Mouse (Mus musculus) liver, embryonic 11.5 days (tissue): ENCODE measurements around the gene Auts2. TPM values are rescaled to one million over a fixed set of nuclear protein-coding genes. Genes with fewer than 3 reads are reported as not detected.

Source experiments
- ATAC-seq: fragments of 200-750 bp; cut with Nextera tagmentation; replicated peaks from 2 replicates; pipeline ENCODE4 v1.8.0; 2017; ENCODE audit warnings: moderate number of reproducible peaks, mild to moderate bottlenecking, moderate TSS enrichment, moderate library complexity; ENCODE audit not compliant: low FRiP score
- DNase-seq: peaks from one replicate; pipeline ENCODE4 v3.0.0-alpha.2; 2017; ENCODE audit warnings: low spot score
- H3K27ac ChIP-seq: fragments of 300-500 bp; sonication (generic); 2 replicates; pipeline ENCODE4 v1.5.1; 2014; ENCODE audit warnings: mild to moderate bottlenecking, low read depth, low read length, control low read depth
- H3K27me3 ChIP-seq: fragments of 300-500 bp; sonication (generic); replicated peaks from 2 replicates; pipeline ENCODE4 v1.6.1; 2014; ENCODE audit warnings: low read length, mixed read lengths; ENCODE audit not compliant: control insufficient read depth, insufficient read depth
- H3K36me3 ChIP-seq: fragments of 300-500 bp; sonication (generic); 2 replicates; pipeline ENCODE4 v1.6.1; 2014; ENCODE audit warnings: mild to moderate bottlenecking, low read length, moderate library complexity, mixed read lengths; ENCODE audit not compliant: control insufficient read depth, insufficient read depth
- H3K4me1 ChIP-seq: fragments of 300-500 bp; sonication (generic); replicated peaks from 2 replicates; pipeline ENCODE4 v1.6.1; 2014; ENCODE audit warnings: low read length, mixed read lengths; ENCODE audit not compliant: control insufficient read depth, insufficient read depth
- H3K4me2 ChIP-seq: fragments of 300-500 bp; sonication (generic); 2 replicates; pipeline ENCODE4 v1.6.1; 2014; ENCODE audit warnings: mild to moderate bottlenecking, control low read depth, moderate library complexity
- H3K4me3 ChIP-seq: fragments of 300-500 bp; sonication (generic); 2 replicates; pipeline ENCODE4 v1.5.1; 2014; ENCODE audit warnings: low read depth, low read length, control low read depth
- H3K9ac ChIP-seq: fragments of 300-500 bp; sonication (generic); 2 replicates; pipeline ENCODE4 v1.6.1; 2014; ENCODE audit warnings: low read depth, low read length, control low read depth
- H3K9me3 ChIP-seq: fragments of 300-500 bp; sonication (generic); 2 replicates; pipeline ENCODE4 v1.6.1; 2016; ENCODE audit warnings: low read length, inconsistent platforms, mixed read lengths; ENCODE audit not compliant: control insufficient read depth
- WGBS: fragments of 180-500 bp; shearing (Covaris S2); extraction: QIAGEN DNeasy Blood & Tissue Kit; methylation state at CpG from one replicate; pipeline ENCODE4 v1.1.7; 2014; 5-methylcytosine and 5-hydroxymethylcytosine counted together
- polyA plus RNA-seq: library from polyadenylated mRNA; unstranded; fragments of >200 nt; fragmentation: Nextera tagmentation; extraction: Ambion mirVana; gene quantifications from 2 replicates; pipeline ENCODE4 v1.2.1, GENCODE M21; 2014

Auts2 gene
- polyA plus RNA-seq, 1 experiment from 2014 or later: 13.8 TPM

DNA sequence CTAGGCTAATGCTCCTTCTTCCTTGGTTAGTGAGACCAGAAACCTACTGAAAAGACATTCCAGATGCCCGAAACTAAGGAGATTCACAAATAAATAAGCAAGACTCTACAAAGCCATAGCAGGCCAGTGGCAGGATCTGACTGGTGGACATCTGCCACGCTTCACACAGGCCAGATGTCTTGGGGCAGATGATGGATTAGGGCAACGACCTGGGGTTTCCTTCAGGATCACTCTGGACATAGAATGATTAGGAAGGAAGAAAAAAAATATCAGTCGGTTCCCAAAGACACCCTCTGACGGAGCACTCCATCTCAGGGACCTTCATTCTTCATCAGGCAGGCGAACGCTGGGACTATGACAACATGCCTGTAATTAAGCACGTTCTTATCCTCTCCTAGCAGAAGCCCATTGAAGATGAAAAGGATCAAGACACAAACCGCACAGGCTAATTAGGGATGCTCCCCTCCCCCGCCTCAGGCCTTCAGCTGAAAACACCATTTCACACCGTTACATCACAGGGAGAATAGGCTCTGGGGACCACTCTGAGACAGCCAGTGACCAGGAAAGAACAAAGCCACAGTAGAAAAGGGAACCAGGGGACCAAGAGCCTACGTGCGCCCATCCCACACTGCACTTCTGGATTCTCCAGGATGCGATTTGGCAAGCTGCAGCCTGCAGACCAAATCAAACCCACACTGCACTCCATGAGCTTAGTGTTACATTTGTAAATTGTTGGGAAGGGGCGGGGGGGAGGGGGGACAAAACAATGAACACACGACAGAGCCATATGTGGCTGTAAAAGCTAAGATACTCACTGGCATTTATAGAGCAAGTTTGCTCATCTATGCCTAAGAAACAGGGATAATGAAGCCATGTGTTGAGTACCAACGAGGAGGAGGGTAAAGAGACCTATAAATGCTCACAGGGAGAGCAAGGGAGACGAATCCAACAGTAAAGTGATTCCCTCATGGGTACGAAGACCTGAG is 710.0 kb downstream of the Auts2 start:
- H3K27ac ChIP-seq: no peak overlapping the region
- ATAC-seq (no peak), DNase-seq (no peak)
- no peaks in the 10 kb centered on the region for H3K36me3 ChIP-seq
- no peaks in the 10 kb centered on the region; the same call in 1 of the 2 replicates for H3K27me3 ChIP-seq
- H3K4me1 ChIP-seq: no peaks in the 10 kb centered on the region
- H3K9me3 ChIP-seq: no peaks in the 10 kb centered on the region
- 52% methylated on average over 19 of the region's 19 CpGs for WGBS
- H3K9ac ChIP-seq: no peak overlapping the region
- no peak overlapping the region for H3K4me2 ChIP-seq
- no peak overlapping the region for H3K4me3 ChIP-seq

DNA sequence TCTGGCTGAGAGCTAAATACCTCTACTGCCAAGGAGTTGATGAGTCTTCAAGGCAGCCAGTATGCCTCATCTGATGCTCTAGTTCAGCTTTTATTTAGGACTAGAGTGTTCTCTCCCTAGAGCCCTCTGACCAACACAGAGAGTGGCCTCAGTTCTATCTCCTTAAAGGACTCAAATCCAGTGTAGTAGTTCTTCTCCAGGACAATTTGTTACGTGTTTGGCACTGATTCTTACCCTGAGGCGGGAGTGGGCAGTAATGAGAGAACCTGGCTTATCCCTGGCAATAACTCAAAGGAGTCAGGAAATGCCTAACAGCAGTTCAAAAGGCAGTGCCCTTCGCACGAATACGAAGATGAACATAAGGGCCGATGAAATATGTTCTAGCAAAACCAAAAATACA is 713.0 kb downstream of the Auts2 start:
- no peaks in the 10 kb centered on the region for H3K9me3 ChIP-seq
- H3K4me1 ChIP-seq: no peaks in the 10 kb centered on the region
- no peak overlapping the region for H3K27ac ChIP-seq
- ATAC-seq: no peak
- DNase-seq: no peak
- no peaks in the 10 kb centered on the region; the same call in 1 of the 2 replicates for H3K27me3 ChIP-seq
- no peak overlapping the region for H3K4me2 ChIP-seq
- no peak overlapping the region for H3K4me3 ChIP-seq
- H3K36me3 ChIP-seq: no peaks in the 10 kb centered on the region
- WGBS: 67% methylated on average over 6 of the region's 6 CpGs
- H3K9ac ChIP-seq: no peak overlapping the region

DNA sequence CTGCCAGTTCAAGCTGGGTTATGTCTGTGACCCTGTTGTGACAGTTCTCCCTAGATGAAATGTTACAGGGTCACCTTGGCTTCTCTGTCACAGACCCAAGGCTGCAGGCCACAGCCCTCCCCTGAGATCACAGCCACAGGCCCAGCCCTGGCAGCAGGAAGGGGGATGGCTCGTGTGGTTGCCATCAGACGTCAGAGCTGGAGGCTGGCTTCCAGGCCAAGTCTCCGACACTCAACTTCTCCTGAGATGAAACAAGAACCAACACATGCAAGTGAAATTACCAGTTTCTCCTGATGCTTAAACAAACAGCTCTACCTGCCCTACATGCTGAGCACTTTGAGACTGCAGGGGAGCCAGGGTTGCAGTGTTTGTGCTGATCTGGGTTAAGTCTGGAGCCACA is 713.9 kb downstream of the Auts2 start:
- ATAC-seq (no peak), DNase-seq (no peak)

DNA sequence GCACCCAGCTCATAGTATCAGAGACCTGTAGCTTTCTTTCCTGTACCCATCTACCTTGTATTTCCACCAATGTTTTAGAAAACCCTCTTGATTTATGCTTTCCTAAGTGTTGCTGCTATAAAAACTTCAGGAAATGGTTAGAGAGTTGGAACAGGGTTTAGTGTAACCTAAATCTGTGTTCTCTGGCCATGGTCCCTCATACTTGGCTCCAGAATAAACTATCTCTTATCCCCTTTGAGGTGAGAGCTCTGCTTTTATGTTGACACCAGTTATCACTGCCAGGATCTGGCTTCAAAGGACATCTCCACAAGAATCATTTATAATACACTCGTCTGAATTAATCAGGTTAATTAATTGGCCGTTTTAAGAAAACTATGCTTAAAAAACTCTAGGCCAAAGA is 714.5 kb downstream of the Auts2 start:
- WGBS: 74% methylated on average over 2 of the region's 2 CpGs
- H3K4me1 ChIP-seq: no peaks in the 10 kb centered on the region
- no peaks in the 10 kb centered on the region for H3K27me3 ChIP-seq
- ATAC-seq: no peak
- no peak overlapping the region for H3K27ac ChIP-seq
- no peak for DNase-seq
- no peak overlapping the region for H3K4me3 ChIP-seq
- no peaks in the 10 kb centered on the region for H3K36me3 ChIP-seq
- no peak overlapping the region for H3K4me2 ChIP-seq
- H3K9ac ChIP-seq: no peak overlapping the region
- H3K9me3 ChIP-seq: no peaks in the 10 kb centered on the region

More for the DNA sequence above, 713.9 kb downstream of the Auts2 start:
- H3K9me3 ChIP-seq: no peaks in the 10 kb centered on the region
- no peaks in the 10 kb centered on the region; the same call in 1 of the 2 replicates for H3K27me3 ChIP-seq
- no peak overlapping the region for H3K4me2 ChIP-seq
- no peaks in the 10 kb centered on the region for H3K4me1 ChIP-seq
- H3K9ac ChIP-seq: no peak overlapping the region
- 49% methylated on average over 3 of the region's 3 CpGs for WGBS
- H3K4me3 ChIP-seq: no peak overlapping the region
- H3K27ac ChIP-seq: no peak overlapping the region
- H3K36me3 ChIP-seq: no peaks in the 10 kb centered on the region

DNA sequence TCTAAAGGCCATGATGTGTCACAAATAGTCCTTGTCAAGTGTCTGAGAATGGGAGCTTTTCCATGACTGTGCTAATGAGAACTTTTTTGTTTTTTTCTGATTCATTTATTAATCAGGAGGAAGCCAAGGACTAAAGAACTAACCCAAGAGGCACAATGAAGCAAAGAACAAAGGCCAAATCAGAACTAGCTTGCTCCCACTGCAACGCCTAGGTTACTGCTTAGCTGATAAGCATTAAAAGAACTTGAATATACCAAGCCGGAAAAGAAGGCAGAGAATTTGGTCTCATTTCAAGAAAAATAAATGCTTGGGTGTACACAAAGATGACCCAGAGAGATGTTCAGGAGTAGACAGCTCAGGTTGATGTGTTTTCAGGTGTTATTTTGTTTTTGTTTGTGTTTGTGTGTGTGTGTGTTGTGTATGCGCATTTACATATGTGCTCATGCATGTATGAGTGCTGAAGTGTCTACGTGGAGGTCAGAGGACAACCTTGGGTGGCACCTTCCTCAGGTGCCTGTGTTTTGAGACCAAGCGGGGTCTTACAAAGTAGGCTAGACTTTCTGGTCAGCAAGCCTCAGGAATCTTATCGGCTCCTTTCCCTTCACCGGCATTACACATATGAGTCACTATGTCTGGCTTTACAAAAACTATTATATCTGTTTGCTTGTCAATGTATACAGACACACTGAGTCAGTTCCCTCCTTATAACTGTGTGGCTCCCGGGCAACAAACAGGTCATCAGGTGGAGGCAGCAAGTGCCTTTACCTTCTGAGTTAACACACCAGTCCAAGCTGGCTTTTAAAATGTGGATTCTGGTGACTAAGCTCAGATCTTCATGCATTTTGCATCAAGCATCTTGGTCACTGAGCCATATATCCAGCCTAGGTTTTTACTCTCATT is 716.5 kb downstream of the Auts2 start:
- no peak overlapping the region for H3K9ac ChIP-seq
- DNase-seq (no peak), ATAC-seq (no peak)
- H3K9me3 ChIP-seq: no peaks in the 10 kb centered on the region
- H3K4me2 ChIP-seq: no peak overlapping the region
- H3K36me3 ChIP-seq: no peaks in the 10 kb centered on the region
- 0 out of 2 replicates have a peak, but pooled peaks cover 2% of the 10 kb centered on the region for H3K27me3 ChIP-seq
- no peaks in the 10 kb centered on the region for H3K4me1 ChIP-seq
- no peak overlapping the region for H3K27ac ChIP-seq
- H3K4me3 ChIP-seq: no peak overlapping the region
- 88% methylated on average over 8 of the region's 8 CpGs for WGBS

DNA sequence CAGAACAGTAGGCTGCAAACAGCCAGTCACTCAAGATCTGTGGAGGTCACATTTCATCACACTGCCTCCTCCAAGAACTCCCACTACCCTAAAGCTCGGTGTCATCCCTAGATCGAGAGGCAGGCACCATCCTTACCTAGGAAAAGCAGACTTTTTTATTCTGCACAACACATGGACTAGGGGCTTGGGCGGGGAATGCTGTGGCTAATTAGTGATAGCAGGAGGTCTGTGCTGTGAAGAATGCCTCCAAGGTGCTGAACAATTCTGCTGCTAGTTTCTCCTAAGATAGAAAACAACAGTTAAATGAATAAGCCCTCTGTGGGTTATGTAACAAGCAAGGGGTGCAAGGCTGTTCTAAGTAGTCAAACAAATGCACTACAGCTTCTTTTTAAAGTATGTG is 717.7 kb downstream of the Auts2 start:
- Histone ChIP-seq H3K27me3 (0 out of 2 replicates have a peak, but pooled peaks cover 2% of the 10 kb centered on the region), H3K36me3 (no peaks in the 10 kb centered on the region), H3K27ac (no peak overlapping the region), H3K4me3 (no peak overlapping the region), H3K9ac (no peak overlapping the region), H3K4me2 (no peak overlapping the region), H3K4me1 (no peaks in the 10 kb centered on the region), H3K9me3 (no peaks in the 10 kb centered on the region)
- WGBS: 56% methylated on average over 3 of the region's 3 CpGs
- ATAC-seq (no peak), DNase-seq (no peak)

DNA sequence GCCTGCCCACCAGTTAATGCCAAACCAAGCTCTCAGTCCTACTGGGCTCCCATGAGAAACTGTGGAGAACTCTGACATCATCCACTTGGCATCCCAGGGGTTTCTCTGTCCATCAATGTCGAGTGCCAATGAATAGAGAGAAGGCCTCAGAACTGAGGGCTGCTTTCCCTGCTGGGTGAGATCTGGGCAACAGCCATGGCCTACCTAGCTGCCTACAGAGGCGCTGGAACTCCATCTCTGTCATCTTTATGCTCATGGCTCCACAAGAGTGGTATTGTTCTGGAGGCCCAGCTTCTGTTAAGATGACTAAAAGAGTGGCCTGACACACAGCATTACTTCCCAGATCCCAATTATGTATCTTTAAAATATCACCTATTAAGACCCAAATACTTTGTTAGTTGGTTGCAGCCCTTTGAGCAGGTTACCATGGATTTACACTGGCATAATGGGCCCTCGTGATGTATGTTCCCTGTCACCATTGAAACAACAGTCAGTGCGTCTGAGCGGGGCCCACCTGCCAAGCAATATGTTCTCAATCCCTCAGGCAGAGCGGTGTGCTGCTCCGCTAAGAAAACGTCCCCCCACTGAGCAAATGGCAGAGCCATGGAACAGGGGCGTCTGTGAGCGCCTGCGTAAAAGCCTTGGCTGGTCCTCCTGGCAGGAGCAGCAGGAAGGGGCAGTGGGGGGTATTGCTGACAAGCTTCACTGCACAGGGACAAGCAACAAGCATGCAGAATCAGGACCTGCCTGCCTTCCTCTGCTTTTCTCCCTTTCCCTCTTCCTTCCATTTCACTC is 718.8 kb downstream of the Auts2 start:
- Histone ChIP-seq H3K9me3 (no peaks in the 10 kb centered on the region), H3K9ac (no peak overlapping the region), H3K27ac (no peak overlapping the region), H3K4me2 (no peak overlapping the region), H3K4me3 (no peak overlapping the region), H3K27me3 (0 out of 2 replicates have a peak, but pooled peaks cover 2% of the 10 kb centered on the region), H3K36me3 (no peaks in the 10 kb centered on the region), H3K4me1 (no peaks in the 10 kb centered on the region)
- ATAC-seq: no peak
- no peak for DNase-seq
- 57% methylated on average over 11 of the region's 11 CpGs for WGBS

DNA sequence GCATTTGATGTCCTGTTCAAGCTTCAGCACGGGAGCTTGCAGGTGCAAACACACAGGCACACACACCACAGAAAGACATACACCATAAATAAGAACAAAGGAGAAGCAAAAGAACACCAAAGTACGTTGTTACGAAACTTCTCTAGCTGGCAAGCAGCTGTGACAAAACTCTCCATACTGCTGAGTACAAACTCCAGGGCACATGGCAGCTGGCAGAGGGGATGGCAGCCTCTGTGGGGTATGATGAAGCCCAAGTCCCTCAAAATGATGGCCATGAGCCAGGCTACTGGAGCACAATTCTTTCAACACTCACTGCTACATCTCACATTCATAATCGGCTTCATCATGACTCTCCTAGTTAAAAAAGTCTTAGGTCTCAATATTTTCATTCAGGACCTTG is 721.7 kb downstream of the Auts2 start:
- no peaks in the 10 kb centered on the region for H3K36me3 ChIP-seq
- H3K4me3 ChIP-seq: no peak overlapping the region
- H3K27me3 ChIP-seq: 0 out of 2 replicates have a peak, but pooled peaks cover 2% of the 10 kb centered on the region
- ATAC-seq (no peak), DNase-seq (no peak)
- no peak overlapping the region for H3K4me2 ChIP-seq
- 85% methylated on average over 4 of the region's 4 CpGs for WGBS
- H3K4me1 ChIP-seq: no peaks in the 10 kb centered on the region
- H3K9me3 ChIP-seq: no peaks in the 10 kb centered on the region
- no peak overlapping the region for H3K9ac ChIP-seq
- H3K27ac ChIP-seq: no peak overlapping the region
